Mouse (Mus musculus): Measurements from ENCODE around the gene Mcl1. TPM values are rescaled to one million over a fixed set of nuclear protein-coding genes. Genes with fewer than 3 reads are reported as not detected.
A peak's percentile ranks its signal among the peaks of the same experiment; 100 is the strongest.
"Not testable (repeated sequence)": the region's sequence is repeated elsewhere in the genome, so short reads cannot be mapped to it uniquely, and the experiment has no call there.

Mcl1 gene
- polyA plus RNA-seq, 1 experiment from 2014 or later = 52.3 TPM

- no peak for ATAC-seq
- H3K4me2 ChIP-seq (replicated peaks) = no peak overlapping the region
- H3K36me3 ChIP-seq = no peaks in the 10 kb centered on the region
- H3K27me3 ChIP-seq (replicated peaks) = no peaks in the 10 kb centered on the region
- 0 out of 2 replicates have a peak overlapping the region, but pooled peaks have one; percentile 5 for H3K27ac ChIP-seq
- no peaks in the 10 kb centered on the region for H3K9me3 ChIP-seq
- peaks cover 23% of the 10 kb centered on the region for H3K4me1 ChIP-seq (replicated peaks)
- H3K9ac ChIP-seq = no peak overlapping the region
- WGBS = 75% methylated on average over 7 of the region's 7 CpGs
- H3K4me3 ChIP-seq (replicated peaks) = no peak overlapping the region
Observed at GRCm38 (mm10) chr3:95652204-95652811, 6.3 kb upstream of the Mcl1 start.

GRCm38 (mm10) chr3:95652871-95653270 is 5.7 kb upstream of the Mcl1 start:
- 35% methylated on average over 6 of the region's 6 CpGs for WGBS
- ATAC-seq = no peak
- H3K36me3 ChIP-seq = no peaks in the 10 kb centered on the region
- no peak overlapping the region for H3K4me2 ChIP-seq (replicated peaks)
- no peak overlapping the region for H3K9ac ChIP-seq
- H3K4me3 ChIP-seq (replicated peaks) = no peak overlapping the region
- no peak overlapping the region for H3K27ac ChIP-seq
- no peaks in the 10 kb centered on the region for H3K27me3 ChIP-seq (replicated peaks)
- no peaks in the 10 kb centered on the region for H3K9me3 ChIP-seq
- peaks cover 23% of the 10 kb centered on the region for H3K4me1 ChIP-seq (replicated peaks)

GRCm38 (mm10) chr3:95653473-95654034 is 5.0 kb upstream of the Mcl1 start:
- H3K36me3 ChIP-seq = no peaks in the 10 kb centered on the region
- 0 out of 2 replicates have a peak overlapping the region, but pooled peaks have one; percentile 6 for H3K9ac ChIP-seq
- ATAC-seq = no peak; the same call in 1 of the 2 replicates
- H3K4me1 ChIP-seq (replicated peaks) = peaks cover 23% of the 10 kb centered on the region
- H3K9me3 ChIP-seq = no peaks in the 10 kb centered on the region
- no peak overlapping the region for H3K4me3 ChIP-seq (replicated peaks)
- 0 out of 2 replicates have a peak overlapping the region, but pooled peaks have one; percentile 54 for H3K27ac ChIP-seq
- H3K4me2 ChIP-seq (replicated peaks) = no peak overlapping the region; the same call in 1 of the 2 replicates
- WGBS = 13% methylated on average over 11 of the region's 11 CpGs
- no peaks in the 10 kb centered on the region for H3K27me3 ChIP-seq (replicated peaks)

- WGBS = 87% methylated on average over 3 of the region's 3 CpGs
- ATAC-seq; H3K4me3 ChIP-seq (replicated peaks); H3K4me2 ChIP-seq (replicated peaks); H3K27ac ChIP-seq; H3K27me3 ChIP-seq (replicated peaks); H3K9me3 ChIP-seq; H3K36me3 ChIP-seq; H3K9ac ChIP-seq: not testable (repeated sequence)
- H3K4me1 ChIP-seq (replicated peaks) = peaks cover 23% of the 10 kb centered on the region
Observed at GRCm38 (mm10) chr3:95654371-95654770, 4.2 kb upstream of the Mcl1 start.

GRCm38 (mm10) chr3:95655437-95655836 is 3.2 kb upstream of the Mcl1 start:
- H3K4me1 ChIP-seq (replicated peaks) = peaks cover 19% of the 10 kb centered on the region
- H3K9ac ChIP-seq = no peak overlapping the region
- H3K27ac ChIP-seq = no peak overlapping the region
- 86% methylated on average over 5 of the region's 5 CpGs for WGBS
- ATAC-seq = no peak
- no peak overlapping the region for H3K4me2 ChIP-seq (replicated peaks)
- no peaks in the 10 kb centered on the region for H3K27me3 ChIP-seq (replicated peaks)
- H3K9me3 ChIP-seq = no peaks in the 10 kb centered on the region
- H3K4me3 ChIP-seq (replicated peaks) = no peak overlapping the region
- H3K36me3 ChIP-seq = no peaks in the 10 kb centered on the region

- H3K4me1 ChIP-seq (replicated peaks) = peaks cover 25% of the 10 kb centered on the region
- no peaks in the 10 kb centered on the region for H3K36me3 ChIP-seq
- WGBS = 84% methylated on average over 3 of the region's 3 CpGs
- no peak overlapping the region for H3K9ac ChIP-seq
- no peak overlapping the region for H3K4me3 ChIP-seq (replicated peaks)
- H3K27ac ChIP-seq = no peak overlapping the region
- no peak overlapping the region for H3K4me2 ChIP-seq (replicated peaks)
- H3K9me3 ChIP-seq = no peaks in the 10 kb centered on the region
- ATAC-seq = no peak
- H3K27me3 ChIP-seq (replicated peaks) = no peaks in the 10 kb centered on the region
Observed at GRCm38 (mm10) chr3:95657108-95657507, 1.5 kb upstream of the Mcl1 start.

- no peak for ATAC-seq
- Histone ChIP-seq H3K9me3 (no peaks in the 10 kb centered on the region), H3K36me3 (no peaks in the 10 kb centered on the region), H3K4me3 (replicated peaks) (peak overlapping the region; percentile 93; the same call in 1 of the 2 replicates), H3K4me1 (replicated peaks) (peaks cover 24% of the 10 kb centered on the region), H3K27ac (no peak overlapping the region), H3K4me2 (replicated peaks) (peak overlapping the region; percentile 55), H3K9ac (no peak overlapping the region), H3K27me3 (replicated peaks) (no peaks in the 10 kb centered on the region)
- WGBS = 81% methylated on average over 3 of the region's 3 CpGs
Observed at GRCm38 (mm10) chr3:95657711-95658110, 877 bp upstream of the Mcl1 start.

GRCm38 (mm10) chr3:95658868-95659712 is 502 bp downstream of the Mcl1 start:
- H3K4me1 ChIP-seq (replicated peaks) = peaks cover 24% of the 10 kb centered on the region
- H3K27ac ChIP-seq = peak overlapping the region; percentile 97
- no peaks in the 10 kb centered on the region for H3K9me3 ChIP-seq
- H3K27me3 ChIP-seq (replicated peaks) = no peaks in the 10 kb centered on the region
- under 1% methylated on average over 101 of the region's 113 CpGs for WGBS
- peak; percentile 65 for ATAC-seq
- peak overlapping the region; percentile 62 for H3K4me2 ChIP-seq (replicated peaks)
- H3K9ac ChIP-seq = peak overlapping the region; percentile 99
- H3K36me3 ChIP-seq = 0 out of 2 replicates have a peak, but pooled peaks cover 8% of the 10 kb centered on the region
- peak overlapping the region; percentile 93 for H3K4me3 ChIP-seq (replicated peaks)

- Histone ChIP-seq H3K9ac (peak overlapping the region; percentile 99), H3K4me1 (replicated peaks) (peaks cover 31% of the 10 kb centered on the region), H3K4me3 (replicated peaks) (peak overlapping the region; percentile 93), H3K9me3 (no peaks in the 10 kb centered on the region), H3K36me3 (peaks cover 8% of the 10 kb centered on the region; the same call in 1 of the 2 replicates), H3K27ac (peak overlapping the region; percentile 97; the same call in 1 of the 2 replicates), H3K4me2 (replicated peaks) (peak overlapping the region; percentile 62), H3K27me3 (replicated peaks) (no peaks in the 10 kb centered on the region)
- ATAC-seq = no peak
- under 1% methylated on average over 8 of the region's 8 CpGs for WGBS
Observed at GRCm38 (mm10) chr3:95659948-95660347, 1.4 kb downstream of the Mcl1 start.

- Histone ChIP-seq H3K9me3 (no peaks in the 10 kb centered on the region), H3K4me3 (replicated peaks) (peak overlapping the region; percentile 93), H3K36me3 (peaks cover 8% of the 10 kb centered on the region; the same call in 1 of the 2 replicates), H3K27me3 (replicated peaks) (no peaks in the 10 kb centered on the region), H3K27ac (no peak overlapping the region), H3K4me1 (replicated peaks) (peaks cover 38% of the 10 kb centered on the region), H3K4me2 (replicated peaks) (peak overlapping the region; percentile 62), H3K9ac (peak overlapping the region; percentile 99)
- WGBS = 19% methylated on average over 2 of the region's 2 CpGs
- no peak for ATAC-seq
Observed at GRCm38 (mm10) chr3:95660788-95661478, 2.3 kb downstream of the Mcl1 start.

GRCm38 (mm10) chr3:95661945-95662715 is 3.5 kb downstream of the Mcl1 start:
- Histone ChIP-seq H3K9ac (no peak overlapping the region), H3K4me2 (replicated peaks) (peak overlapping the region; percentile 40), H3K9me3 (no peaks in the 10 kb centered on the region), H3K36me3 (peaks cover 8% of the 10 kb centered on the region; the same call in 1 of the 2 replicates), H3K4me1 (replicated peaks) (peaks cover 44% of the 10 kb centered on the region), H3K27me3 (replicated peaks) (no peaks in the 10 kb centered on the region), H3K4me3 (replicated peaks) (no peak overlapping the region), H3K27ac (peak overlapping the region; percentile 18; the same call in 1 of the 2 replicates)
- WGBS = 36% methylated on average over 7 of the region's 7 CpGs
- no peak for ATAC-seq

Measured in intestine, embryonic 15.5 days (tissue).